Mouse (Mus musculus) liver, embryonic 14.5 days (tissue): ENCODE measurements at regions not wholly inside any gene's neighbourhood (a gene's known extent, or its start where the extent isn't known, plus 50 kb on each side); places are given as distances from the start of the nearest gene placed in this dataset.

ENCODE experiments used
- CTCF ChIP-seq: IDR thresholded peaks from 2 replicates; pipeline ENCODE4 v1.5.1; 2016; ENCODE audit warnings: antibody characterized with exemption, low read depth, control low read depth
- EP300 ChIP-seq: IDR thresholded peaks from 2 replicates; pipeline ENCODE4 v1.6.1; 2016; ENCODE audit warnings: antibody characterized with exemption, low read depth

DNA sequence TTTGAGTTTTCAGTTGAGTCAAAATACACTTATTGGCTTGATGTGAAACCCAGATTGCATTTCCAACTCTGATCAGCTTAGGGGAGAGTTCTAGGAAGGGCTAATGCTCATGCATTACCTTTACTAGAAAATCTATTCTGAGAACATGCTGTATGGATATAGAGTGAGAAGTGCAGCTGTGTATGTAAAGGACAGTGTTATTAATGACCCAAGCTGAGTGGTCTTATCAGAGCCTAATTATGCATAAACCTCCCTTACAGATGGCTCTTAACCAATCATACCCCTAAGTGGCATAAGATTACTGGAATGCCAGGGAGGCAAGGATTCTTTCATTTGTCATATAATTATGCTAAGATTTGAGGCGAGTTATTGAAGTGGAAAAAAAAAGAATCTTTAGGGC, 210.6 kb upstream of the 2610001J05Rik start:
- TF ChIP-seq CTCF, result no peak
- no peak for TF ChIP-seq EP300
